Mouse (Mus musculus): ENCODE data around the gene Gm4791.

Gene Gm4791
- long read RNA-seq, experiment 1 = 0 reads
- long read RNA-seq, experiment 2 = 0 reads

DNA sequence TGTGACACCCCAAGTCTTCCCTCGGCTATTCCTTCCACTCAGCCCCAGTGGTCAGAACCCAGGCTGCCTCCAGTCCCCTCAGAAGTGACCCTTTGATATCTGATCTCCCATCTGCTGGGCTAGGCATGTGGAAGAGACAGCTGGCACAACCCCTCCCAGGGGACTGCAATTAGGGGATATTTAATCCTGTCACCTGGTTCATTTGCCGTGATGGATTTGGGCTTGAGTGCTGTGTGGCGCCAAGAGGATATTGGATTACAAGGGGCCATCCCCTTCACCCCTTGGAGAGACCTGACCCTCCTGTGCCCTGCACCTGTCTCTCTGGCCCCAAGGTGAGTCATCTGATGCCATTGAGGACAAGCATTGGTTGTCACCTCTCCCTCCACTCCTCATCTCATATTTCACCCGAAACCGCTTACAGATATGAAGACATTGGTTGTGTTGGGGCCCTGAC is at the start of gene Gm4791:
Gene Gm4791 (plus strand): TSS at position 404 of the 454 bp plus-strand sequence.
- intact Hi-C loops (cut with DNase I) = no loop called here

DNA sequence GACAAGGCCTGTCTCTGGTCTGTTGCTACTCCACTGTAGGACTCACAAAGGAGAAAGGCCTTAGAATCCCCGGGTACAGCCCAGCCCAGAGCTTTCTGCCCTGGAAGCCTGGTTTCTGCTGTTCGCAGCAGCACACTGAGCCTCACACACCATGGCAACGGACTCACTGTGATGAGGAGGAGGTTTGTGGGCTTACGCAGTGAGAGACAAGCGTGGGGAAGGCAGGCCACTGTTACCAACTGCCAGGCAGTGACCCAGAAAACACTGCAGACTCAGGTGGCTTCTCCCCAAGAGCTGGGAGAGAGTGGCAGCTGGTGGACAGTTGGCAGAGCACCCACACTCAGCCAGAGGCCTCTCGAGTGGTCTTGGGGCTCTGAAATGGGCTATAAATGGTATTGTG is 42.3 kb upstream of the Gm4791 start:
- intact Hi-C loops (cut with DNase I) = no loop called here

DNA sequence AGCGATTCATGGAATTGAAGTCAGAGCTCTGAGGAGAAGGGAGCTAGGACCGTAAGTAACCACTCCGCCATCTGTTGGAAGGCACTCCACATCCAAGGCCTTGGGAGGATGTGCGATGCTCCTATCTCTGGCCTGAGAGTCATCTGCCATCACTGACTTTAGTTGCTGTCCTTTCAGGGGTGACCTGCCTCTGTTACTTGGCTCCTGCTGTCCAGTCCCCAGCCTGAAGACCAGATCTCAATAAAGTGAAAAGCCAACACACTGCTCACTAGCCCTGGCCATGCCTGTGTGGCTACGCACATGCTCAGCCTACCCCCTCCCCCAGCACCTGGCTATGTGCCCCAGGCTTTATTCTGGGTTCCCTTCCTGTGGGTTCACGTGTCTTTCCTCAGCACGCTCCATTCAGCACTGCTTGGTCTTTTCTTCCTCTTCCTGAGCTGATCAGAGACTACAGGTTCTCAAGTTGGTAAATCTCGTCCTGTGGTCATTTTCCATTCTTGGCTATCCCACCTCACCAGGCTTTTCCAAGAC is 41.1 kb upstream of the Gm4791 start:
- intact Hi-C loops (cut with DNase I) = no loop called here

DNA sequence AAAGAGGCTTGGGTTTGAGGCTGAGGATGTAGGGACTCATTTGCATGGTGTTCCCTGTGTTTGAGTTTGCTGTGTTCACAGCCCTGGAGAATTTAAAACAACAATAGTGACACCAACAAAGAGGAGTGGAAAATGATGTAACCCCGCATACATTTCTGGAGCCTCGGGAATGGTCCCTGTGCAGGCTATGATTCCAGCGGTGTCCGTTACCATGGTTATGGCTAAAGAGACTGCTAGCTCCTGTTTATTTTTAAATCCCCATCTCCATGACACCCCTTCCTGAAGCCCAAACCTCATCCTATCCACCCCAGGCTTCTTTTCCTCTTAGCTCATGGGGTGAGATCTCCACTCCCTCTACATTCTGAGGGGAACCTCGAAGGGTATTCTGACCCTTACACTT is 32.5 kb upstream of the Gm4791 start:
- intact Hi-C loops (cut with DNase I) = no loop called here

DNA sequence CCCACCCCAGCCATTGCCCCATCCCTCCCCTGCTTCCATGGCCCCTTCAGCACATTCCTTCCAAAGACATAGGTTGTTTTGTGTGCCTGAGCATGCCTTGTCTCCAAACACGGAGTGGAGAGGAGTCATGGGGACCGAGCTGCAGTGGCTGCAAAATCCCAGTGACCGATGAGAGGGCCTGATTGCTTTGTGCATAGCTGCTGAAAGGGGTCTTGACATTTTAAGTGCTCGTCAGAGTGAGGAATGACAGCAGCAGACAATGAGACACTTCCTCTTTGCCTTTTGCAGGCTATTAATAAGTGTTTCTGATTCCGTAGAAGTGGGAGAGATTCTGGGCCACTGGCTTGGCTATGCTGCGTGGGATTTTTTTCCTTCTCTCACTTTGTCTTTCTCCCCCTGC is 29.6 kb upstream of the Gm4791 start:
- intact Hi-C loops (cut with DNase I) = no loop called here

DNA sequence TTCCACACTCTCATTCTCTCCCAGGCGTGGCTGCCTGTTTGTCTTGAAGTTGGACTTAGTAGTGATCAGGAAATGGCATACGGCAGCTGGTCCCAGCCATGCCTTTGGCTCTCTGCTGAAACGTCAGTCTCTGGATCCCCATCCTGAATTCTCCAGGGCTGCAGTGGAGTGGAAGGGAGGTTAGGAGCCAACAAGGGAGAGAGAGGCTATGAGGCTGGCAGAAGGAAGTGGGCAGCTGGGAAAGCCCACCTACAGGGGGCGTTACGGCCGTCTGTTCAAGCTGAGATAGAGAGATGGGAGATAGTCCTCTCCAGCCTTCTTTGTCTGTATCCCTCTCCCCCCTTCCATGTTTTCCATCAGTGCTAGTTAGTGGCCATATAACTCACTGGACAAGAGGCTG is 29.1 kb upstream of the Gm4791 start:
- intact Hi-C loops (cut with DNase I) = no loop called here

DNA sequence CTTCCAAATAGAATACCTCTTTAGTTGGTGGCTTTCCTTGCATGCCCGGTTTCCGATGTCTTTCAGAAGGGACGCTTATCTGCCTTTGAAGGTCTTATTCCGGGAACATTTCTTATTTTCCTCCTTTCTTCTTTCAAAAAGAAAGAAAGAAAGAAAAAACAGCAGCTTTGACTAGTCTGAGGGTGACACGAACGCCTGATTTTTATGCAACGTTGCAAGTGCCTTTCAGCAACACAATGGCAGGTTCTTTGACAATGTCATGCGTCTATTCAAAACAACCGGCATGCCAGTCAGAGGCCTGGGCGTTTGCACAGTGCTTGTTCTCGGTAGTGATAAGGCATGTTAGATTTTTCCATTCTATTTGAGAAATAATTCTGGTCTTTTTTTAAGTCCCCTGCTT is 19.7 kb upstream of the Gm4791 start:
- intact Hi-C loops (cut with DNase I) = no loop called here

DNA sequence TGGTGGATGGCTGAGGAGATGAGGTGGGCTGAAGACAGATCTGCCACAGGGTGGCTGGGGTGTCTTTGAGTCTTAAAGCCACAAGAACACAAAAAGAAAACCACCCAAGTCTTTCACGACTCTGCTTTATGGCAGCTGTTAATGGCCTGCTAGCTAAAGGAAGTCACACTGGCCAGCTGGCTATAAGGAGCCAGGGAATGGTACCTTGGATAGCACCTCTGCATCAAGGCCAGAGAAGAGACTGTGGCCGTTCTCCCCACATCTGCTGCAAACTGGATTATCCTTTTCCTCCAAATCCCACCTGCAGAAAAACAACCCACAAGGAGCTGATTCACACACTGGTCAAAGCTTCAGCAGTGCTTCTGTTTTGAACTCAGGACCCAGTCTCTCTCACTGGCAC is 18.4 kb upstream of the Gm4791 start:
- intact Hi-C loops (cut with DNase I) = no loop called here

DNA sequence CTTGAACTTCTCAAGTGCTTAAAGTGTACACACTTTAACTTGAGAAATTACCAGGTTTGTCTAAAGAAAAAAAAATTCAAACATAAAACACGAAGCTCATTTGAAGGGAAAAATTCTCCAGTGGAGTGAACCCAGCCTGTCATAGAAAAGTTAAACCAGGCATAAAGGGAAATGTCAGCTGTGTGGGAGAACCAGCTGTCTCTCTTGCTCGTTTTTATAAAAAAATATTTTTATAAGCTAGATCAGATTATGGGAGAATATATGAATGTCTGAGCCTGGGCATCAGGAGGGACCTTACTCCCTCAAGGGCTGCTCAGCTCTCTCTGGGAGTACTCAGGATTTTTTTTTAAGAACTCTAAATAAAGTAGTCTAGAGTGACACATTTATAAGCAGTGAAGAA is 15.1 kb upstream of the Gm4791 start:
- intact Hi-C loops (cut with DNase I) = no loop called here

DNA sequence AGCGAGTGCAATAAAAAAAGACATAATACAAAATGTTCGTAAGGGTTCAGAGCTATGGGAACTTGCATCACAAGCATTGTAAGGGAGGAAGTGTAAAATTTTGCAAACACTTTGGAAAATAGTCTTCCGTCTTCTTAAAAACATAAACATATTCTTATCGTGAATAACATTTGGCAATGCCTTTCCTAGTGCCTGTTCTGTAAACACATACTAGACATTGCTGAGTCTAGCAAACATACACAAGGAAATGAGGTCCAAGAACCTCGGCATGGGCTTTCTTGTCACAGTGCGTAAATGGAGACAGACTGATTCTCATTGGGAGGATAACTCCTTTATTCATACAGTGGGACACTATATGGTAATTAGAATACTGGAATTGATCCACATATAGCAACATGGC is 43.0 kb downstream of the Gm4791 start:
- intact Hi-C loops (cut with DNase I) = no loop called here
